Mouse (Mus musculus) neural tube, postnatal 0 days (tissue): Measurements from ENCODE around the gene Ly6g6f. TPM values are rescaled to one million over a fixed set of nuclear protein-coding genes. Genes with fewer than 3 reads are reported as not detected.

Experiments
- polyA plus RNA-seq: library from polyadenylated mRNA; unstranded; fragments of >200 nt; fragmentation: Nextera tagmentation; extraction: Ambion mirVana; gene quantifications from 2 replicates; pipeline ENCODE4 v1.2.1, GENCODE M21; 2015

Ly6g6f gene
- 0.31 TPM in 1 of 2 replicates, not detected in the other for polyA plus RNA-seq

GRCm38 (mm10) chr17:35085208-35085865 is at the start of gene Ly6g6f:
Gene Ly6g6f, minus strand, starts transcription at chr17:35085610.

GRCm38 (mm10) chr17:35134801-35135590 is 49.6 kb upstream of the Ly6g6f start, which contains the start of gene Bag6:
Gene Bag6, plus strand, starts transcription at chr17:35135178.

DNA sequence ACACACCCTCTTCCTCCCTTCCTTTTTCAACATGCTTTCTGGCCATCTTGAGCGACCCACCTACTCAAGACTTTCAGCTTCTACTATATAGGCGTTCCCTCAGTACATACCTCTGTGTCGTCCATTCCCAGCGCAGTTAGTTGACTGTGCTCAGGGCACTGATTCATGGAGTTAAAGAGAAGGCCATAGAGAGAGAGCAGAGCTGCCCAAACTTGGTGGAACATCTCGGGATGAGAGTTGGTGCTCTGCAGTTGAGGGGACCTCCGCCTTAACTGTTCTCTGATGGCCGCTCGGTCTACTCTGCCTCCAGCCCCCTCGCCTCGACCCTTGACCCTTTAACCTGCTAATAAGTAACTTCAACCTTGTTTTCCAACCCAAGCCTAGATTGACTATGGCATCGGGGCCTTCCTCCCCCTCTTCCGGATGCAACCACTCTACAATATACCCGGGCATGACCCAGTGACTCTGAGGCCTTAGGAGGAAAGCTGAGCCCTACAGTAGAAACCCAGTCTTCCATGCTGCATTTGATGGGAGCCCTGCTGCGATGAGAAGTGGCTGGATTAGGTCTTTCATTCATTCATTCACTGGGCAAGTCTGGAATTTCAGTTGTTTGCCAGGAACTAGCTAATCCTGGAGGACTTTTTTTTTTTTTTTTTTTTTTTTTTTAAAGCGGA is 46.2 kb upstream of the Ly6g6f start, which contains the start of gene Apom:
Gene Apom (minus strand): TSS at position 551 of the 674 bp plus-strand sequence.

GRCm38 (mm10) chr17:35126206-35126611 is 40.8 kb upstream of the Ly6g6f start, which contains the start of gene D17H6S53E:
Gene D17H6S53E, plus strand, starts transcription at chr17:35126373.

DNA sequence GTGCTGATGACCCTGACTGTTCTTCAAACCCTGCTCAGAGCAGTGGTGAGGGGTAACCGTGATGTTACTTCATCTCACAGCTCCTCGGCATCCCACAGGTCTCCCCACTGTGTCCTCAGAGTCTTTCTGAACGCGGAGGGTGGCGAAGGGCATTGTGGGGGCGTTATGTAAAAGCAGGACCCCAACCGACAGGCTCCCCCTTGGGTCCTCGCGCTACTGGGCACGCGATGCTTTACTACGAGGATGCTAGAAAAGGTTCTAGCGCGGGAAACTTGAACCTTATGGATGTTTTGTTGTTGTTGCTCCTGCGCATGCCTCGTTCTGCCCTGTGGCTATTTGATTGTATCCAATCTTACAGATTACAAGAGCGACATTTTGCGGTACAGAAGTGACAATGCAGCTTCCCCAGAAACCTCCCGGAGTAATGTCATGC is 36.5 kb upstream of the Ly6g6f start, which contains the start of gene Csnk2b:
Gene Csnk2b (minus strand): TSS at position 183 of the 433 bp plus-strand sequence.

DNA sequence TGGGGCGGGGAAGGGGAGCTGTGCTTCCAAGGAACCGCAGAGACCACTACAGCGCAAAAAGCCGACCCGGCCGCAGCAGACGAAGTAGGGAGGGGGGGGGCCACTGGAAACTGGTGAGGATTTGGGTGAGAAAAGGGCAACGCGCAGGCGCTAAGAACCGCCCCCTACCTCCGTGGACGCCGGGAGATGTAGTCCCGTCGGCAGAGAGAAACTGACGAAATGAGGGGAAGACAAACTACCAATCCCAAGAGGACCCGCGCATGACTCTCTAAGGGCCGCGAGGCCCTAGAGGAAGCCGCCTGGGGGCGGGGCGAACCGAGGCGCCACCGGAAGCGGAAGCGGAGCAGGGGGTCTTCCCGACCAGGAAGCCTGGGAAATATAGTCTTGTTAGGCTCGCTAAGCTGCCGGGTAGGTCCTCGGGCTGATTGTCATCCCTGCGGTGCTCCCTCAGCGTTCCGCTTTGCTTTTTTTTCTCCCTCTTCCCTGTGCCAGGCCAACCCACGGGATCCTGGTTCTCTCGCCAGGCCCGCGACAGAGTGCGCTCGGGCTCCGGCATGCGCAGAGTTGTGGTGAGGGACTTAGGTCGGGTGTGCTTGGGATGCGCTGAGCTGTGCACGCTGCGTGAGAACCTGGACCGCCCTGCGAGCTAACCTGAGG is 35.9 kb upstream of the Ly6g6f start, which contains the start of gene Gpank1:
Gene Gpank1 (plus strand): TSS at position 313 of the 657 bp plus-strand sequence.

DNA sequence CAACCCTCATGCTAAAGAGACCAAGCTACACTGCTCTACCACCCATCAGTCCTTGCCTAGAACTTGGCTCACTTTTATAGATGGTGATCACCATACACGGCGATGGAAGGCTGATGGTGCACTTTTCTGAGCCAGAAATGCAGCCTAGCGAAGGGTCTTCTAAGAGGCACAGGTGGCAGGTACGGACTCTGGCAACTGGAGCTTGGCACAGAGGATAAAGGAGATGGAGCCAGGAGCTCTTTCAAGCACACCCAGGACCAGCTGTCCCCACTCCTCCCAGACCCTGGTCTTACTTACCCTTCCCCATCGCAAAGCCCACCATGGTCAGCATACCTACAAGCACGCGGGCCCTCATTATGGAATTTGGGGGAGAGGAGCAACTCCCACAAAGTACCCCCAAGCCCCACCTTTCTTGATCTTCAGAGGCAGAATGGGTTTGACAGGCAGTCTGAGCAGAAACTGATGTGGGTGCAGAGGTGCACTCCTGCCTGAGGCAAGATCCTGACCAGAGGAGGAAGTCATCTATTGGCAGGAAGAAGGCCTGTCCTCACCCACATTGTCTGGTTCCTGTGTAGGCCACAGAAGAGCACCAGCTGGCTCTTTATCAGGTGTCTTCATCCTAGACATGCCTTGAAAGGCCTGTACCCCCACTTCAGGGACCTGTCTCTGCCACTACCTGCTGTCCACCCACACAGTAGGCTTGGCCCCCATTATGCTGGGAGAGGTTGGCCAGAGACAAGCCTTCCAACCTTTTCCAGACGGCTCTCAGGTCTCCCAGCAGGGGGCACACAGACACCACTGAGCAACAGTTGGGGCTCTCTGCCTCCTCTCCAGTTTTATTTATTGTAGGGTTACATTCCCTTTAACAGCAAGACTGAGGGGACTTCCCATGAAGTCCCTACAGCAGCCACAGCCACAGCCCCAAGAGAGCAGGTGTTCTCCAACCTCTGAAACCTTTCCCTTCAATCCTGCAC is 29.9 kb upstream of the Ly6g6f start, which contains the start of gene Ly6g5b:
Gene Ly6g5b (minus strand): TSS at position 383 of the 974 bp plus-strand sequence.

DNA sequence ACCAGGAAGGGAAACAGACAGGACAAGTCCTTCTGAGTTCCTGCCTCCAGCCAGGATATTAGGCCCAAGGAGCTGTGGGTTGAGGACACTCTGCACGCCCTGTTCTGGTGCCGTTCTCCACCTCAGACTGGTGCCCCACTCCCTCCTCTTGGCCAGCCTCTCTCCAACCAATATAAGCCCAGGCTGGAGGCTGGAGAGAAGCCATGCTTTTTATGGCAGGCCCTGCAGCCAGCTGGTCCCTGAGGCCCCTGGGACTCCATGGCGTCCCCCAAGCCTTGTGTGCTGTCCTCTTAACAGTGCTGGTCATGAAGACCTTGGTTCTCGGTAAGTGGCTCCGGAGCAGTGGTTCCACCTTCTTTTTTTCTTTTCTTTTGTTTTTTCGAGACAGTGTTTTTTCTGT is 22.7 kb upstream of the Ly6g6f start, which contains the start of gene Ly6g5c:
Gene Ly6g5c (plus strand): TSS at position 183 of the 400 bp plus-strand sequence.

DNA sequence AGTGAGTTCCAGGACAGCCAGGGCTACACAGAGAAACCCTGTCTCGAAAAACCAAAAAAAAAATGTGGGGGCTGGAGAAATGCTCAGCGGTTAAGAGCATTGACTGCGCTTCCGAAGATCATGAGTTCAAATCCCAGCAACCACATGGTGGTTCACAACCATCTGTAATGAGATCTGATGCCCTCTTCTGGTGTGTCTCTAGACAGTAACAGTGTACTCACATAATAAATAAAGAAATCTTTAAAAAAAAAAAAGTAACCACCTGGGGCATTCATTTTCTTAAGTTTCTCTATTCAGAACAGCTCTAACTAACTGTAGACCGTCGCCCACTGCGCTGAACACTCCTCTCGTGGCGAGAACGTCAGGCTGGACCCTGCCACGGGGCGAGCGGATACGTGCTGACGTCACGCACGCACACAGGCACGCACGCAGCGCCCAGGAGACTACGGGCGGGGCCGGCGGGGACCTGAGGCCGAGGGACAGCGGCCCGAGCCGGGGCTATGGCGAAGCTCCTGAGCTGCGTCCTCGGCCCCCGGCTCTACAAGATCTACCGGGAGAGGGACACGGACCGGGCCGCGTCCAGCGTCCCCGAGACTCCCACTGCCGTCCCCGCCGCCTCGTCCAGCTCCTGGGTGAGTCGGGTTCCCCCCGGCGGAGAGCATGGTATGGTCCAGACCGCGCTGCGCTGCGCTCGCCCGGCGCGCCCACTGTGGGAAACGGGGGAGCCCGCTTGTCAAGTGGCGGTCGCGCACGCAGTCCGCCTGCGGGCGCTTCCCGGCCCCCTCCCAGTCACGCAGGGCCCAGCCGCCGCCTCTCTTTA is 3.6 kb upstream of the Ly6g6f start, which contains the start of gene Abhd16a:
Gene Abhd16a (plus strand): TSS at position 439 of the 820 bp plus-strand sequence.

DNA sequence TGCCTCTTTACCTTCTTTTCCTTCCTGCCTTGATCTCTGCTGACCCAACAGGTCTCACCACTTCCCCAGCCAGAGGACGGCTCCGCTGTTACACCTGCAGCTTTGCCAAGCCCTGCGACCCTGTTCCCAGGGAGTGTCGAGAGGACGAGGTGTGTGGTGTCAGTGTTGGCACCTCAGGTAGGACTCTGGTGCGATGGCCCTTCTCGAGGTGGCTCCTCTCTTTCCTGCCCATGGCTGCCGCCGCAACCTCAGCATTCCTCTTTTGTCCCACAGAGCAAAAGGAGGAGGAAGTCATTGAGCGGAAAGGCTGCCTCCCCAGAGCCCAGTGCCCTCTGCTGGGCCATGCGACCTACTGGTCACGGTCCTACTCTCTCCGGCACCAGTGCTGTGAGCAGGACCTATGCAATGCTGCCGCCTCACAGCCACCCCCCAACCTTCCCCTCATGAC is 7.6 kb downstream of the Ly6g6f start, which contains the start of gene Ly6g6d:
Gene Ly6g6d (minus strand): TSS at position 280 of the 448 bp plus-strand sequence.

DNA sequence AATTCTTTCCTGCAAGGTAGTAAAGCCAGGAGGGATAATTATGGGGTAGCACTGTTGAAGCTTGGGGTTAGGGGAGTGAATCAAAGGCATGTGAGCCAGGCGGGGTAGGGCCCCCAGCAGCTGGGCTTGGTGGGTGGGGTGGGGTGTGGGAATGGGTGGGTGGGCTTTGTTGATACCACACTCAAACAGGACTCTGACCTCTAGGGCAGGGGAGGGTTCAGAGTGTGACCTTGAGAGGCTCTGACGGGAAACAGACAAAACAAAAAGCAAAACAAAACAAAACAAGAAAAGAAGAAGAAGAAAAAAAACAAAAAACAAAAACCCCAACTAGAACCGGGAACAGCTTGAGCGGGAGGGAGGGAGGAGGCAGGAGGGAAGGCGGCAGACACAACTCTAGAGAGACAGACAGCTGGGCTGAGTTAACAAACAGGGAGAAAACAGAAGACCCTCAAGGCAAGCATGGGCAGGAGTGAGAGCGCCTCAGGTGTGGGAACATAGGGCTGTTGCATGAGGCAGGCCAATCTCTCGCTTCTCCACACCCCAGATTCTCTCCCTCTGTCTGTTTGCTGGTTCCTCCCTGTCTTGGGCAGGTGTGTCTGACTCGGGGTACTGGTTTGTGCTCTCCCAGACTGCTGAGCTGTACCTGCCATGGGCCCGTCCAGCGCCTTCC is 8.8 kb downstream of the Ly6g6f start, which contains the start of gene Ly6g6e:
Gene Ly6g6e (plus strand): TSS at position 396 of the 670 bp plus-strand sequence.

GRCm38 (mm10) chr17:35066084-35066483 is 19.3 kb downstream of the Ly6g6f start, which contains the start of gene Mpig6b:
Gene Mpig6b, minus strand, starts transcription at chr17:35066184.

GRCm38 (mm10) chr17:35064951-35065947 is 20.2 kb downstream of the Ly6g6f start, which contains the start of gene Ly6g6c:
Gene Ly6g6c, plus strand, starts transcription at chr17:35065388.

GRCm38 (mm10) chr17:35058911-35059892 is 26.2 kb downstream of the Ly6g6f start, which contains the start of gene Ddah2:
Gene Ddah2, plus strand, starts transcription at chr17:35059035.

DNA sequence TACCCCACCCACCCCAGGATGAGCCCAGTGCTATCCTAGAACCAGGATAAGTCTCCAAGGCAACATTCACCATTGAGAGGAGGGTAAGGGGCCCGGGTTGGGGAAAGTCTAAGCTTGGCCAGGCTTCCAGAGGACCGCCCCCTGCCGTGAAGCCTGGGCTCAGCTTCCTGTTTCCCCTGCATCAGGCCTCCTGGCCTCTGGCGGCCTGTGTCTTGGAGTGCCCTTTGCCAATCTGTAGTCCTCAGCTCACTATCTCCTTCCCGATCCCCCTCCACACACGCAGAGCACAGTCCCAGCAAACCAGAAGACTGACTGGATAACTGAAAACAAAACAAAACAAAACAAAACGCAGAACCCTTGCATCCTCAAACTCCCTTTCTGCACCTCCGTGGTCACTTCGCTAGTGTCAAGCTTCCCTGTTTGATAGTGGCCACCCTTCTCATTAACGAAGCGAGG is 35.8 kb downstream of the Ly6g6f start, which contains the start of gene Clic1:
Gene Clic1 (plus strand): TSS at position 406 of the 456 bp plus-strand sequence.

